Mouse (Mus musculus): ENCODE measurements at regions not wholly inside any gene's neighbourhood (a gene's known extent, or its start where the extent isn't known, plus 50 kb on each side); places are given as distances from the start of the nearest gene placed in this dataset.

GRCm38 (mm10) chr17:84072426-84073030, 115.2 kb downstream of the Zfp36l2 start:
- no peak for DNase-seq

- no peak for DNase-seq
Measured at GRCm38 (mm10) chr17:84071855-84072254, 115.9 kb downstream of the Zfp36l2 start.

GRCm38 (mm10) chr17:84070596-84070995, 117.2 kb downstream of the Zfp36l2 start:
- DNase-seq: no peak

GRCm38 (mm10) chr17:84067102-84067501, 120.6 kb downstream of the Zfp36l2 start:
- DNase-seq: no peak

- no peak for DNase-seq
Measured at GRCm38 (mm10) chr17:84063791-84064190, 124.0 kb downstream of the Zfp36l2 start.

GRCm38 (mm10) chr17:84061621-84062020, 126.1 kb downstream of the Zfp36l2 start:
- no peak for DNase-seq

GRCm38 (mm10) chr17:84056469-84056868, 131.3 kb downstream of the Zfp36l2 start:
- DNase-seq: no peak

- DNase-seq: no peak
Measured at GRCm38 (mm10) chr17:84052437-84052836, 135.3 kb downstream of the Zfp36l2 start.

GRCm38 (mm10) chr17:84051212-84051611, 136.5 kb downstream of the Zfp36l2 start:
- no peak for DNase-seq

- peak; percentile 59 for DNase-seq
Measured at GRCm38 (mm10) chr17:84048533-84048932, 139.2 kb downstream of the Zfp36l2 start.

GRCm38 (mm10) chr17:84047520-84047919, 140.2 kb downstream of the Zfp36l2 start:
- no peak for DNase-seq

- DNase-seq: no peak
Measured at GRCm38 (mm10) chr17:84045812-84046211, 141.9 kb downstream of the Zfp36l2 start.

GRCm38 (mm10) chr17:84044472-84044936, 143.2 kb downstream of the Zfp36l2 start:
- DNase-seq: peak; percentile 51

- DNase-seq: no peak
Measured at GRCm38 (mm10) chr17:84043102-84043501, 144.6 kb downstream of the Zfp36l2 start.

GRCm38 (mm10) chr17:84039444-84039843, 148.3 kb downstream of the Zfp36l2 start:
- no peak for DNase-seq

GRCm38 (mm10) chr17:84037580-84038304, 150.0 kb downstream of the Zfp36l2 start:
- DNase-seq: peak; percentile 63

GRCm38 (mm10) chr17:84036056-84036455, 151.7 kb downstream of the Zfp36l2 start:
- no peak for DNase-seq

- DNase-seq: no peak
Measured at GRCm38 (mm10) chr17:84034801-84035200, 152.9 kb downstream of the Zfp36l2 start.

- no peak for DNase-seq
Measured at GRCm38 (mm10) chr17:84032441-84032840, 155.3 kb downstream of the Zfp36l2 start.

GRCm38 (mm10) chr17:84031833-84032232, 155.9 kb downstream of the Zfp36l2 start:
- no peak for DNase-seq

- DNase-seq: no peak
Measured at GRCm38 (mm10) chr17:84031381-84031780, 156.4 kb downstream of the Zfp36l2 start.

GRCm38 (mm10) chr17:84030699-84031098, 157.0 kb downstream of the Zfp36l2 start:
- DNase-seq: no peak

GRCm38 (mm10) chr17:84028157-84028970, 159.4 kb downstream of the Zfp36l2 start:
- DNase-seq: peak; percentile 93
